Mouse (Mus musculus) heart, embryonic 10.5 days (tissue): Measurements from ENCODE around the gene Gm20538. TPM values are rescaled to one million over a fixed set of nuclear protein-coding genes. Genes with fewer than 3 reads are reported as not detected.

Experiments
- DNase-seq: peaks from one replicate; pipeline ENCODE4 v3.0.0-alpha.2; 2017; ENCODE audit warnings: low spot score
- H3K27ac ChIP-seq: fragments of 300-500 bp; sonication (generic); 2 replicates; pipeline ENCODE4 v1.5.1; 2016; ENCODE audit warnings: mild to moderate bottlenecking
- H3K27me3 ChIP-seq: fragments of 300-500 bp; sonication (generic); 2 replicates; pipeline ENCODE4 v1.6.1; 2016; ENCODE audit warnings: mild to moderate bottlenecking; ENCODE audit not compliant: poor library complexity, insufficient read depth, severe bottlenecking
- H3K36me3 ChIP-seq: fragments of 300-500 bp; sonication (generic); 2 replicates; pipeline ENCODE4 v1.6.1; 2016; ENCODE audit warnings: mild to moderate bottlenecking, moderate library complexity
- H3K4me1 ChIP-seq: fragments of 300-500 bp; sonication (generic); 2 replicates; pipeline ENCODE4 v1.6.1; 2016; ENCODE audit warnings: mild to moderate bottlenecking
- H3K4me3 ChIP-seq: fragments of 300-500 bp; sonication (generic); 2 replicates; pipeline ENCODE4 v1.5.1; 2016; ENCODE audit warnings: mild to moderate bottlenecking, moderate library complexity
- H3K9me3 ChIP-seq: fragments of 300-500 bp; sonication (generic); 2 replicates; pipeline ENCODE4 v1.6.1; 2016; ENCODE audit warnings: mild to moderate bottlenecking, moderate library complexity
- WGBS: fragments of 180-500 bp; shearing (Covaris S2); methylation state at CpG from one replicate; pipeline ENCODE4 v1.1.7; 2016; 5-methylcytosine and 5-hydroxymethylcytosine counted together
- polyA plus RNA-seq: library from polyadenylated mRNA; unstranded; fragments of >200 nt; fragmentation: Nextera tagmentation; extraction: Ambion mirVana; gene quantifications from 2 replicates; pipeline ENCODE4 v1.2.1, GENCODE M21; 2016

Gm20538 gene
- polyA plus RNA-seq = not detected in 2 replicates

GRCm38 (mm10) chr19:44552731-44553130 is at the start of gene Gm20538:
Gene Gm20538, minus strand, starts transcription at chr19:44552831.
- no peak within 1 kb of the TSS for H3K27ac ChIP-seq
- peaks cover 13% of the 10 kb centered on the region; the same call in 1 of the 2 replicates for H3K4me1 ChIP-seq
- H3K9me3 ChIP-seq = no peaks in the 10 kb centered on the region
- H3K4me3 ChIP-seq = no peak within 1 kb of the TSS
- H3K36me3 ChIP-seq = peaks cover 60% of the 10 kb centered on the region
- no peak for DNase-seq
- no peaks in the 10 kb centered on the region for H3K27me3 ChIP-seq
- WGBS = 90% methylated on average over 4 of the region's 4 CpGs

- Histone ChIP-seq H3K9me3 (no peaks in the 10 kb centered on the region), H3K27me3 (peaks cover 24% of the 10 kb centered on the region), H3K4me1 (peaks cover 7% of the 10 kb centered on the region), H3K27ac (no peak overlapping the region), H3K36me3 (no peaks in the 10 kb centered on the region), H3K4me3 (no peak overlapping the region)
- DNase-seq = no peak
- 91% methylated on average over 14 of the region's 14 CpGs for WGBS
Observed at GRCm38 (mm10) chr19:44594180-44594579, 41.5 kb upstream of the Gm20538 start.

GRCm38 (mm10) chr19:44591638-44592037 is 39.0 kb upstream of the Gm20538 start:
- DNase-seq = no peak
- Histone ChIP-seq H3K4me1 (no peaks in the 10 kb centered on the region), H3K27me3 (peaks cover 37% of the 10 kb centered on the region), H3K27ac (no peak overlapping the region), H3K4me3 (no peak overlapping the region), H3K9me3 (no peaks in the 10 kb centered on the region), H3K36me3 (no peaks in the 10 kb centered on the region)
- 83% methylated on average over 6 of the region's 6 CpGs for WGBS

DNA sequence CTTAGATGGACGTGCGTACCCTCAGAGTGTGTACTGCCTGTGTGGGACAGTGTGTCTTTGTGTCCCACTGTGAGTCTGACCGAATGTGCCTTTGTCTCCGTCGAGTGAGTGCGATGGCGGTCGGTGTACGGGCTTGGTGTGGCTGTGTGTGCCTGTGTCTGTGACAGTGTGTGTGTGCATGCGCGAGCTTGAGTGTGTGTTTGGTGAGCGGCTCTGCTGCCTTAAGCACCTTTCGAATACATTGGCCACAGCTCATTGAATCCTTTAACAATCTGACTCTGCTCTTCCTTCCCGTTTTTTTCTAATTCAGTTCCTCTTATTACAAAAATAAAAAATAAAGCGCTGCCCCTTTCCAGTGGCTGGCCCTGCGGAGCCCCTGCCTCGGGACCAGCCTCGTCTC is 38.4 kb upstream of the Gm20538 start:
- WGBS = 85% methylated on average over 18 of the region's 18 CpGs

GRCm38 (mm10) chr19:44589591-44590223 is 37.1 kb upstream of the Gm20538 start:
- no peak for DNase-seq
- H3K27ac ChIP-seq = no peak overlapping the region
- no peaks in the 10 kb centered on the region for H3K36me3 ChIP-seq
- H3K27me3 ChIP-seq = peaks cover 56% of the 10 kb centered on the region
- 35% methylated on average over 7 of the region's 7 CpGs for WGBS
- no peak overlapping the region for H3K4me3 ChIP-seq
- H3K4me1 ChIP-seq = no peaks in the 10 kb centered on the region
- no peaks in the 10 kb centered on the region for H3K9me3 ChIP-seq

More for the DNA sequence above, 38.4 kb upstream of the Gm20538 start:
- DNase-seq = no peak
- no peaks in the 10 kb centered on the region for H3K4me1 ChIP-seq
- peaks cover 43% of the 10 kb centered on the region for H3K27me3 ChIP-seq
- H3K4me3 ChIP-seq = no peak overlapping the region
- no peak overlapping the region for H3K27ac ChIP-seq
- no peaks in the 10 kb centered on the region for H3K36me3 ChIP-seq
- no peaks in the 10 kb centered on the region for H3K9me3 ChIP-seq

DNA sequence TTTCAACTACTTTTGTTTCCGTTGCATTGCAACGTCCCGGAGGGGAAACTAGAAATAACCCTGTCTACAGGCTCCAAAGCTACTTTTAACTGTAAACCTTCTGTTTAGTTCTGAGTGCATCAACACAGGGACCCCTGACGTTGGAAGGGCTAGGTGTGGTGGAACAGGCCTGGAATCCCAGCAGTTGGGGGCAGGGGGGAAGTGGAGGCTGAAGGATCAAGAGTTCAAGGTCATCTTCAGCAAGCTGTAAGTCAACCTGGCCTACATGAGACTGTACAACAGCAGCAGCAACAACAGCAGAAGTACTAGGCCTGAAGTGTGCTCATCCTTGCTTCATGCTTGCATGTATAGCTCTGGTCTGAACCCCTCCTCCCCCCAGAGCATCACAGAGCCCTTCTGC is 35.4 kb upstream of the Gm20538 start:
- H3K27ac ChIP-seq = no peak overlapping the region
- H3K36me3 ChIP-seq = no peaks in the 10 kb centered on the region
- peaks cover 73% of the 10 kb centered on the region for H3K27me3 ChIP-seq
- no peaks in the 10 kb centered on the region for H3K4me1 ChIP-seq
- WGBS = 32% methylated on average over 4 of the region's 4 CpGs
- no peak overlapping the region for H3K4me3 ChIP-seq
- no peak for DNase-seq
- H3K9me3 ChIP-seq = no peaks in the 10 kb centered on the region

DNA sequence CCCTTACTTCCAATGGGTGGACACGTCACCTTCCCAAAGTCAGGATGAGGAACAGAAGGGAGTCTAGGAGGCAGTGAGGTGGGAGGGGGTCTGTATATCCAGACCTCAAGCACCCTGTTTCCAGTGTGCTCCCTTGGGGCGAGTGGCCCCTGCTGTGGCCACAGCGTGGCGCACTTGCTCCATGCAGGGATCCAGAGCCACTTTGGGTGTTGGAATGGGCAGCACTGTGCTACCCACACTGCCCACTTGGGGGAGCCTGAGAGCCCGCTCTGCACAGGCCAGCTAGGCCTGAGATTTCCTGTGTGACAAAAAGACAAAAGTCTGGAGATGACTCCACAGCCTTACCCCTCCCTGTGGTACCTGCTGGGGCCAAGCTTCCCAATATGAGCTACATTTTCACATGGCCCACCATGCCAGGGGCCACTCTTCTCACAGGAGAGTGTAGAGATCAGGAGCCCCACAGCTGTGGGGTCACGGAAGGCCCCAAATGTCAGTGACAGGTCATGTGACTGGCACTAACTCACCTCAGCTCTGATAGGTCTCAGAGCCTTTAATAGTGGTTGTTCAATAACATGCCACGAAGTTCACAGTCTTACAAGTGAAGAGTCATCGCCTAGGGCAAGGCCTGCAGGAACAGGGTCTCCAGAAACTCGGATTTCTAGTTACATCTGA is 30.1 kb upstream of the Gm20538 start:
- peak; percentile 92 for DNase-seq
- H3K27ac ChIP-seq = no peak overlapping the region
- H3K9me3 ChIP-seq = no peaks in the 10 kb centered on the region
- H3K27me3 ChIP-seq = peaks cover 48% of the 10 kb centered on the region
- no peaks in the 10 kb centered on the region for H3K4me1 ChIP-seq
- no peak overlapping the region for H3K4me3 ChIP-seq
- WGBS = 34% methylated on average over 9 of the region's 9 CpGs
- no peaks in the 10 kb centered on the region for H3K36me3 ChIP-seq

DNA sequence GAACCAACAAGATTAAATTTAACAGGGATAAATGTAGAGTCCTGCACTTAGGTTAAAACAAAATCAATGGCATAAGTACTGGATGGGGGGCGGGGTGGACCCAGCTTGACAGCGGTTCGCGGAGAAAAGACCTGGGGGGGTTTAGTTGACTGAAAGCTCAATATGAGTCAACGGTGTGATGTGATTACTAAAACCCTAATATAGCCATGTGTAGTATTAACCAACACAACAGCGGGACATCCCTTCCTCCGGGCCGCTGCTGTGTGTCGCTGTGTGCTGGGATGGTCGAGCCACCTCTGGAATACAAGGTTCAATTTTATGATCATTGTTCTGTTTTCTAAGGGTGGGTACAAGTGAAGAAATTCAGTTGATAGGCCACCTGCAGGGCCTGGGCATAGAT is 29.5 kb upstream of the Gm20538 start:
- Histone ChIP-seq H3K9me3 (no peaks in the 10 kb centered on the region), H3K27ac (no peak overlapping the region), H3K36me3 (no peaks in the 10 kb centered on the region), H3K4me3 (no peak overlapping the region), H3K27me3 (peaks cover 41% of the 10 kb centered on the region), H3K4me1 (no peaks in the 10 kb centered on the region)
- DNase-seq = no peak
- WGBS = 84% methylated on average over 10 of the region's 10 CpGs

GRCm38 (mm10) chr19:44578038-44578437 is 25.4 kb upstream of the Gm20538 start:
- Histone ChIP-seq H3K4me1 (no peaks in the 10 kb centered on the region), H3K36me3 (peaks cover 32% of the 10 kb centered on the region), H3K4me3 (no peak overlapping the region), H3K9me3 (no peaks in the 10 kb centered on the region), H3K27me3 (0 out of 2 replicates have a peak, but pooled peaks cover under 1% of the 10 kb centered on the region), H3K27ac (no peak overlapping the region)
- no peak for DNase-seq
- WGBS = 71% methylated on average over 1 of the region's 1 CpGs

- H3K36me3 ChIP-seq = peaks cover 49% of the 10 kb centered on the region
- WGBS = 73% methylated on average over 7 of the region's 7 CpGs
Observed at GRCm38 (mm10) chr19:44576275-44576674, 23.6 kb upstream of the Gm20538 start.

DNA sequence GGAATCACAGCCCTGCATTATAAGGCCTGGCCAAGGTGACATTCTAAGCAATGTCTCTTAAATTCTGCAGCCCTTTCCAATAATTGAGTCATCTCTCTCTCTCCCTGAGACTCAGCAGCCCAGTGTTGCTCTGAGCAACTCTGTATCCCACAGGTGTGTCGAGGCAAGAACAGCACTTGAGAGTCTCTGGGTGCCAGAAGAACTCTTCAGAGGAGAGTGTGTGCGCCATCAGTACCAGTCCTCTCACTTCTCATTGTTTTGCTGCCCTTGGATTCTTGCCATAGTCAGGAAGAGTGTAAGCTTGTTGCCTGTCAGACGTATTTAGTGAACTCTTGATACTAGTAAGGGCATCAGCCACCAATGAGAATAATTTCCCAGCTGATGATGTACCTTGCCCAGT is 15.1 kb upstream of the Gm20538 start:
- H3K27me3 ChIP-seq = no peaks in the 10 kb centered on the region
- H3K9me3 ChIP-seq = no peaks in the 10 kb centered on the region
- WGBS = 92% methylated on average over 3 of the region's 3 CpGs
- DNase-seq = no peak
- peaks cover 81% of the 10 kb centered on the region for H3K36me3 ChIP-seq
- H3K4me3 ChIP-seq = no peak overlapping the region
- peaks cover 12% of the 10 kb centered on the region for H3K4me1 ChIP-seq
- no peak overlapping the region for H3K27ac ChIP-seq

More at GRCm38 (mm10) chr19:44576275-44576674, 23.6 kb upstream of the Gm20538 start:
- H3K4me3 ChIP-seq = no peak overlapping the region
- H3K27ac ChIP-seq = no peak overlapping the region
- no peaks in the 10 kb centered on the region for H3K4me1 ChIP-seq
- H3K9me3 ChIP-seq = no peaks in the 10 kb centered on the region
- H3K27me3 ChIP-seq = no peaks in the 10 kb centered on the region
- DNase-seq = no peak

DNA sequence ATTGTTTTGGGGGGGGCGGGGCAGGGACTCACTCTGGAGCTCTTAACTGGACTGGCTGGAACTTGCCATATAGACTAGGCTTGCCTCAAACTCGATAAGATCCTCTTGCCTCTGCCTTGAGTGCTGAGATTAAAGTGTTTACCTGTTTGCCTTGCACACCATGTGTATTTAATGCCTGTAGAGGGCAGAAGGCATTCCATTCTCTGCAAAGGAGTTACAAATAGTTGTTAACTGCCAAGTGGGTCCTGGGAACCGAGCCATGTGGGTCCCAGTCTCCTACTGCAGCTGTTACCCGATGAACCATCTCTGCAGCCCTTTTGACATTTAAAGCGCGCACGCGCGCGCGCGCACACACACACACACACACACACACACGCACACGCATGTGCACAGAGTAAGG is 11.4 kb upstream of the Gm20538 start:
- H3K4me3 ChIP-seq = no peak overlapping the region; the same call in 1 of the 2 replicates

DNA sequence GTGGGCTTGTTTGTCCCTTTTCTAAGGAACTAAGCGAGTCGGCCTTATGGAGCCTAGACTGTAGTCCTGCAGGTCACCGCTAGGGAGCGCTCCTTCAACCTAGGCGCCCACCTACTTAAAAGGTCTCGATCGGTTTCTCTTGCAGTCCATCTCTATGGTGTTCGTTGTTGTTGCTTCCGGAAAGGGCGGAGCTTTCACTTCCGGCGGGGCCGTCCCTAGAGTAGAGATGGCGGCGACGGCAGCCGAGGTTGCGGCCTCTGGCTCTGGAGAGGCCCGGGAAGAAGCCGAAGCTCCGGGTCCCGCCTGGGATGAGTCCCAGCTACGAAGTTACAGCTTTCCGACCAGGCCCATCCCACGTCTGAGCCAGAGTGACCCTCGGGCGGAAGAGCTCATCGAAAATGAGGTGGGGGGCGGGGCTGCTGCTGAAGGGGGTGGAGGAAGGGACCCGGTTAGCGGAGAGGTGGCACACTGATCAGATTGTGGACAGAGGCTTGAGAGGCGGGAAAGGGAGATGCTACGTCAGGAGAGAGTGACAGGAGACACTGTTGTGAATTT is 10.1 kb upstream of the Gm20538 start, which contains the start of gene Hif1an:
Gene Hif1an, plus strand, starts transcription at position 199 of the 555 bp plus-strand sequence.
- Histone ChIP-seq H3K36me3 (peaks cover 31% of the 10 kb centered on the region), H3K27me3 (no peaks in the 10 kb centered on the region), H3K27ac (peak within 1 kb of the TSS; percentile 94), H3K4me1 (peaks cover 12% of the 10 kb centered on the region), H3K9me3 (no peaks in the 10 kb centered on the region), H3K4me3 (peak within 1 kb of the TSS; percentile 88)
- WGBS = under 1% methylated on average over 33 of the region's 33 CpGs
- DNase-seq = peak; percentile 97

More for the DNA sequence above, 11.4 kb upstream of the Gm20538 start:
- Histone ChIP-seq H3K27me3 (no peaks in the 10 kb centered on the region), H3K9me3 (no peaks in the 10 kb centered on the region), H3K4me1 (peaks cover 12% of the 10 kb centered on the region), H3K27ac (no peak overlapping the region), H3K36me3 (peaks cover 44% of the 10 kb centered on the region)
- DNase-seq = no peak
- 96% methylated on average over 14 of the region's 14 CpGs for WGBS
